Mouse (Mus musculus) heart, embryonic 11.5 days (tissue): ENCODE results near the gene Dazap1. TPM values are rescaled to one million over a fixed set of nuclear protein-coding genes. Genes with fewer than 3 reads are reported as not detected.

Source experiments
- ATAC-seq: fragments of 200-750 bp; cut with Nextera tagmentation; replicated peaks from 2 replicates; pipeline ENCODE4 v1.8.0; 2017; ENCODE audit warnings: moderate library complexity; ENCODE audit not compliant: insufficient number of reproducible peaks, low FRiP score, low TSS enrichment
- H3K27ac ChIP-seq: fragments of 300-500 bp; sonication (generic); 2 replicates; pipeline ENCODE4 v1.5.1; 2014; ENCODE audit warnings: mild to moderate bottlenecking, low read depth, low read length
- H3K27me3 ChIP-seq: fragments of 300-500 bp; sonication (generic); 2 replicates; pipeline ENCODE4 v1.6.1; 2014; ENCODE audit warnings: mild to moderate bottlenecking, low read length, mixed read lengths; ENCODE audit not compliant: control insufficient read depth, insufficient read depth
- H3K36me3 ChIP-seq: fragments of 300-500 bp; sonication (generic); 2 replicates; pipeline ENCODE4 v1.6.1; 2014; ENCODE audit warnings: mild to moderate bottlenecking, low read length, moderate library complexity, mixed read lengths; ENCODE audit not compliant: control insufficient read depth, insufficient read depth
- H3K4me1 ChIP-seq: fragments of 300-500 bp; sonication (generic); 2 replicates; pipeline ENCODE4 v1.6.1; 2014; ENCODE audit warnings: low read length; ENCODE audit not compliant: control insufficient read depth, insufficient read depth
- H3K4me2 ChIP-seq: fragments of 300-500 bp; sonication (generic); 2 replicates; pipeline ENCODE4 v1.6.1; 2014; ENCODE audit warnings: mild to moderate bottlenecking, moderate library complexity
- H3K4me3 ChIP-seq: fragments of 300-500 bp; sonication (generic); 2 replicates; pipeline ENCODE4 v1.5.1; 2014; ENCODE audit warnings: low read depth, low read length
- H3K9ac ChIP-seq: fragments of 300-500 bp; sonication (generic); 2 replicates; pipeline ENCODE4 v1.6.1; 2014; ENCODE audit warnings: mild to moderate bottlenecking, low read depth, low read length, moderate library complexity
- H3K9me3 ChIP-seq: fragments of 300-500 bp; sonication (generic); replicated peaks from 2 replicates; pipeline ENCODE4 v1.6.1; 2016; ENCODE audit warnings: low read length; ENCODE audit not compliant: control insufficient read depth
- WGBS: fragments of 180-500 bp; shearing (Covaris S2); extraction: QIAGEN DNeasy Blood & Tissue Kit; methylation state at CpG from one replicate; pipeline ENCODE4 v1.1.7; 2014; ENCODE audit not compliant: insufficient replicate concordance; 5-methylcytosine and 5-hydroxymethylcytosine counted together
- polyA plus RNA-seq: library from polyadenylated mRNA; unstranded; fragments of >200 nt; fragmentation: Nextera tagmentation; extraction: Ambion mirVana; gene quantifications from 2 replicates; pipeline ENCODE4 v1.2.1, GENCODE M21; 2014

Dazap1 gene
- polyA plus RNA-seq, 1 experiment from 2014 or later: 29.9 TPM

DNA sequence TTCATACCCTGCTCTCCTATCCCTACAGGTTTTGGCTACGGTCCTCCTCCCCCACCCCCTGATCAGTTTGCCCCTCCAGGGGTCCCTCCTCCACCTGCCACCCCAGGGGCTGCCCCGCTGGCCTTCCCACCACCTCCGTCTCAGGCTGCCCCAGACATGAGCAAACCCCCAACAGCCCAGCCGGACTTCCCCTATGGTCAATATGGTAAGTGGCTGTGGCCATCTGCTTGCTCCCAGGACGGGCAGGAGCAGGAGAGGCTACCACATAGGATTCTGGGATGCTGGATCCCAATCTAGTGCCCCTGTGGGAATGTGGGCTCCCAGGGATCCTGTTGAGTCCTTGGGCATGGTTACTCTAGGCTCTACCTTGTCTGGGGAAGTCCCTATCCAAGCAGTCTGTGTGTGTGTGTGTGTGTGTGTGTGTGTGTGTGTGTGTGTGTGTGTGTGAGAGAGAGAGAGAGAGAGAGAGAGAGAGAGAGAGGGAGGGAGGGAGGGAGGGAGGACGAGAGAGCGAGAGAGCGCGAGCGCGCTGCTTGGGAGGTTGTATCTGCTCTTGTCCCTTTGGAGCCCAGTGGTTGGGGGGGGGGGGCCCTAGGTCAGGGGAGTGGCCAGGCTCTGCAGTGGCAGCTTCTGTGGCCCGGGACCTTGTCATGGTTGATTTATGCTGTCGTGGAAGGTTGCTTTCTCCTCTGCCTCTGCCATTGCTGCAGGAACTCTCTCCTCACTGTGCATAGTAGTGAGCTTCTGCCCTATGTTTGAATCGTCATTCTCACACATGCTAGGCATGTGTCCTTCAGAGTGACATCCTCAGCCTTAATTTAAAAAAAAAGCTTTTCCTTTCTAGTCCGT is 24.2 kb downstream of the Dazap1 start:
- H3K4me1 ChIP-seq: peaks cover 7% of the 10 kb centered on the region; the same call in 1 of the 2 replicates
- H3K4me3 ChIP-seq: no peak overlapping the region
- H3K9ac ChIP-seq: no peak overlapping the region
- H3K4me2 ChIP-seq: no peak overlapping the region
- 81% methylated on average over 14 of the region's 15 CpGs for WGBS
- H3K9me3 ChIP-seq: no peaks in the 10 kb centered on the region
- no peaks in the 10 kb centered on the region for H3K27me3 ChIP-seq
- H3K36me3 ChIP-seq: peaks cover 47% of the 10 kb centered on the region
- no peak overlapping the region for H3K27ac ChIP-seq
- ATAC-seq: no peak

DNA sequence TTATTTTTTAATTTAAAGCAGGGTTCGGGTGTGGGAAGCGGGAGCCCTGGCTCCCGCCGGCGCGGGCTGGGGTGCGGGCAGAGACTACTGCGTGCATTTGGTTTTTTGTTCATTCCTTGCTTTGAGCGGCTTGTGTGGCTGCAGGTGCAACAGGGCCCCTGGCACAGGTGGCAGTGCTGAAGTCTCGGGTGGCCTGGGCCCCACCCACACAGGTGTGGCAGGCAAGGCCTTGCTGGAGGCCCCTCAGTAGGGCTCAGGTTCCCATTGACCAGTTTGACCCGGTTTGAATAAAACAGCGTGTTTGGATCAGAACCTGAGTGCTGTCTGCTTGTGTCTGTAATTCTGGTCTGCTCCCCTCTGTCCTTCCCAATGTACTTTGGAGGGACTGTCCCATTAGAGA is 26.8 kb downstream of the Dazap1 start:
- Histone ChIP-seq H3K9me3 (no peaks in the 10 kb centered on the region), H3K36me3 (peaks cover 29% of the 10 kb centered on the region), H3K4me2 (no peak overlapping the region), H3K9ac (no peak overlapping the region), H3K27me3 (no peaks in the 10 kb centered on the region), H3K4me3 (no peak overlapping the region), H3K27ac (no peak overlapping the region), H3K4me1 (0 out of 2 replicates have a peak, but pooled peaks cover 3% of the 10 kb centered on the region)
- 93% methylated on average over 12 of the region's 12 CpGs for WGBS
- ATAC-seq: no peak

DNA sequence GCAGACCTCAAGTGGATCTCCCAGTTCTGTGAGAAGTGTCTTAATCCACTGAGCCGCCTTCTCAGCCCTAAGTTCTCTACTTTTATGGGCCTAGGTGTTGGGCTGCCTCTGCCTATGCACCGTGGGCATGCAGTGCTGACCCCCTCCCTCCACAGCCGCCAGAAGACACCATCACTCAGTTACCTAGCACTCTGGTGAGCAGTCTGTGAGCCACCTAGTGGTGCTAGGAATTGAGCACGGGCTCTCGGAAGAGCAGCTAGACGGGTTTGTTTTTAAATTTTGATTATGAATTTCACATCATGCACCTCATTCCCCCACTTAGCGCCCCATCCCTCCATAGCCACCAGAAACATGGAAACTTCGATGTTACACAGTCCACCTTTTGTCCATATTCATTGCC is 27.4 kb downstream of the Dazap1 start:
- Histone ChIP-seq H3K36me3 (peaks cover 23% of the 10 kb centered on the region), H3K4me3 (no peak overlapping the region), H3K4me2 (no peak overlapping the region), H3K9ac (no peak overlapping the region), H3K9me3 (no peaks in the 10 kb centered on the region), H3K27me3 (no peaks in the 10 kb centered on the region), H3K27ac (no peak overlapping the region), H3K4me1 (0 out of 2 replicates have a peak, but pooled peaks cover 4% of the 10 kb centered on the region)
- no peak for ATAC-seq
- WGBS: 70% methylated on average over 8 of the region's 8 CpGs

DNA sequence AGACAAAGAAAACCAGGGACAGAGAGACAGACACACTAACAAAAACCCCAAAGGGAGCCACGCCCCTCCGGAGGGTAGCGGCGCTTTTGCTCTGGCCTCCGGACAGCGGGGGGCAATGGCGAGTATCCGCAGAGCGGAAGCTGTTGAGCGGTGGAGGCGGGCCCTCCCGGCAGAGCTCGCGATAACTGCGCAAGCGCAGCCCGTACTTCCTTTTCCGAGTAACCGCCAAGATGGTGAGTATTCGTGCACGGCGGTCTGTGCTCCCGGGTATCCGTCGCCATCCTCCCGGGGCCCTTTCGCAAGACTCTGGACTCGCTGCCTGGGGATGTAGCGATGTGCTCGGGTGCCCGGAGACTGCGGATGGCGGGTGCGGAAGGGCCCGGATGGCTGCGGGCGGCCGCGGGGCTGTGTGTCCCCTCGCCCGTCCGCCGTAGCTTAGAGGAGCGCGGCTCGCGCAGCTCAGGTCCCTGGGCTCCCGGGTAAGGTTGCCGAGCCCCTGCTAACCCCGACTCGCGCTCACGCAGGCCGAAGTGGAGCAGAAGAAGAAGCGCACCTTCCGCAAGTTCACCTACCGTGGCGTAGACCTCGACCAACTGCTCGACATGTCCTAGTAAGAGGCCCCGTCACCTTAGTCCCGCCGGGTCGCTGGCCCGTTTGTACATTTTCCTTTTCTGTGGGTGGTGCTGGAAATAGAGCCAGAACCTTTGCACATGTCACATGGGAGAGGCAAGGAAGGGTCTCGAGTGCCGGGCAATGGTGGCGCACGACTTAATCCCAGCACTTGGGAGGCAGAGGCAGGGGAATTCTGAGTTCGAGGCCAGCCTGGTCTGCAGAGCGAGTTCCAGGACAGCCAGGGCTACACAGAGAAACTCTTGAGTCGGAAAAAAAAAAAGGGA is 31.2 kb downstream of the Dazap1 start, which contains the start of gene Rps15:
Gene Rps15, plus strand, starts transcription at position 203 of the 896 bp plus-strand sequence.
- Histone ChIP-seq H3K27me3 (peaks cover 10% of the 10 kb centered on the region), H3K4me2 (peak within 1 kb of the TSS; percentile 98), H3K9me3 (no peaks in the 10 kb centered on the region), H3K4me1 (0 out of 2 replicates have a peak, but pooled peaks cover 8% of the 10 kb centered on the region), H3K36me3 (peaks cover 17% of the 10 kb centered on the region), H3K27ac (peak within 1 kb of the TSS; percentile 92), H3K9ac (peak within 1 kb of the TSS; percentile 100), H3K4me3 (peak within 1 kb of the TSS; percentile 86)
- peak; percentile 81 for ATAC-seq
- WGBS: under 1% methylated on average over 71 of the region's 72 CpGs

DNA sequence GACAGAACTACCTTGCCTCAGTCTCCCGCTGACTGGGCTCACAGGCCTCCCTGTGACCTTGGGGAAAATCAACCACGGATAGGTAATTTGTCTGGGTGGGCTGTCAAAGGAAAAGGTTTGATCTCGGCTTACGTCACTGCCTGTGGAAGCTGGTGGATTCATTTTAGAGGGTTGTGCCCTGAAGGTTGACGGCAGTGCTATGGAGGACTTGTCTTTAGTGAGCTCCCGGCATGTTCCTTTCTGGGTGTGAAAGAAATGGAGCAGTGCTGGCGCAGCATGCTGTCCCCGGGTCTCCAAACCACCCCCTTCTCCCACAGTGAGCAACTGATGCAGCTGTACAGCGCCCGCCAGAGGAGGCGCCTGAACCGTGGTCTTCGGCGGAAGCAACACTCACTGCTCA is 32.0 kb downstream of the Dazap1 start:
- Histone ChIP-seq H3K9ac (peak overlapping the region; percentile 100), H3K27me3 (peaks cover 18% of the 10 kb centered on the region), H3K27ac (peak overlapping the region; percentile 92), H3K4me1 (0 out of 2 replicates have a peak, but pooled peaks cover 8% of the 10 kb centered on the region), H3K4me2 (peak overlapping the region; percentile 98), H3K36me3 (peaks cover 14% of the 10 kb centered on the region), H3K9me3 (no peaks in the 10 kb centered on the region), H3K4me3 (peak overlapping the region; percentile 86)
- ATAC-seq: no peak
- WGBS: 28% methylated on average over 14 of the region's 14 CpGs

DNA sequence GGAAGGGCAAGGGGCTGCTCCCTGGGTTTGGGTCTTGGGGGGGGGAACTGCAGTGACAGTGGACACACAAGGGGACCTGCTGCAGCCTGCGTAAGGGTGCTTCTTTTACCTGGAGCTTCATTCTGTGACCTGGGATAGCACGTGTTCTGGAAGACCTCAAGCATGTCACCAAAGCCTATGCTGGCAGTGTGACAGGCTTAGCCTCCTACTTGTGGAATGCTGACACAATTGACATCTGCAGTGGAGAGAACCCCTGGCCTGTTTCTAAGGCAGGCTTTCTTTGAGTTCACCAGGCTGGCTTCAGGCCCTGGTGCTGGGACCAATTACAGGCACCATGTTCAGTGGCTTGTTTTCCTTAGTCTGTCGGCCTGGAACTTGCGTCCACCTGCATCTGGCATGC is 33.0 kb downstream of the Dazap1 start:
- Histone ChIP-seq H3K4me2 (no peak overlapping the region; the same call in 1 of the 2 replicates), H3K9me3 (no peaks in the 10 kb centered on the region), H3K9ac (no peak overlapping the region)

DNA sequence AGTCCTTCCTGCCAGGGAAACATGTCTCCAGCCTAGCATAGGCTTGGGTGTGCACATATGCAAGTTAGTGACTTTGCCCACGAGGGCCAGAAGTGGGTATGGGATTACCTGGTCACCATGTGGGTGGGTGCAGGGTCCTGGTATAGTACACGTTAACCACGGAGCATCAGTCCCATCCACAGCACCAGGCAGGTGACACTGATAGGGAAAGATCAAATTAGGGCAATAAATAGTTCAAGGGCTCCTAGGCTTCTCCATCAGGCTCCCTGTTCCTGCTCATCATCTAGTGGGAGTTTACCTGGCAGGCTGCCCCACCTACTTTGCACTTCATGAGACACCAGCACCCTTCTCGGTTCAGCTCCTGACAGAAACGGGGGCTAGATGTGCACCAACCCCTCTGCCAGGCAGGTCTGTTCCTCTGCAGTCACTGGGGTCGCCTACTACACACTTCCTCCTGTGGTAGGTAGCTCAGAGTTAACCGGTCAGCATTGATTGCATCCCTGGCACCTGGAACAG is 33.6 kb downstream of the Dazap1 start:
- H3K27ac ChIP-seq: no peak overlapping the region
- H3K4me2 ChIP-seq: no peak overlapping the region
- no peak overlapping the region for H3K9ac ChIP-seq
- peaks cover 12% of the 10 kb centered on the region for H3K36me3 ChIP-seq
- 0 out of 2 replicates have a peak, but pooled peaks cover 8% of the 10 kb centered on the region for H3K4me1 ChIP-seq
- H3K27me3 ChIP-seq: peaks cover 33% of the 10 kb centered on the region
- ATAC-seq: no peak
- H3K4me3 ChIP-seq: peak overlapping the region; percentile 2; the same call in 1 of the 2 replicates
- H3K9me3 ChIP-seq: no peaks in the 10 kb centered on the region
- WGBS: 43% methylated on average over 7 of the region's 7 CpGs

More for the DNA sequence above, 33.0 kb downstream of the Dazap1 start:
- Histone ChIP-seq H3K27ac (no peak overlapping the region), H3K4me1 (0 out of 2 replicates have a peak, but pooled peaks cover 8% of the 10 kb centered on the region), H3K4me3 (no peak overlapping the region), H3K36me3 (peaks cover 12% of the 10 kb centered on the region), H3K27me3 (peaks cover 28% of the 10 kb centered on the region)
- 73% methylated on average over 4 of the region's 4 CpGs for WGBS
- no peak for ATAC-seq
